Mouse (Mus musculus) neural tube, embryonic 15.5 days (tissue): ENCODE results near the gene P4ha1. TPM values are rescaled to one million over a fixed set of nuclear protein-coding genes. Genes with fewer than 3 reads are reported as not detected.

Source experiments
- ATAC-seq: fragments of 200-750 bp; cut with Nextera tagmentation; 2 replicates; pipeline ENCODE4 v1.8.0; 2017; ENCODE audit warnings: mild to moderate bottlenecking, moderate TSS enrichment, moderate library complexity; ENCODE audit not compliant: low FRiP score
- H3K27ac ChIP-seq: fragments of 300-500 bp; sonication (generic); replicated peaks from 2 replicates; pipeline ENCODE4 v1.5.1; 2015; ENCODE audit warnings: mild to moderate bottlenecking, inconsistent platforms
- H3K27me3 ChIP-seq: fragments of 300-500 bp; sonication (generic); replicated peaks from 2 replicates; pipeline ENCODE4 v1.6.1; 2015; ENCODE audit warnings: inconsistent platforms
- H3K36me3 ChIP-seq: fragments of 300-500 bp; sonication (generic); 2 replicates; pipeline ENCODE4 v1.6.1; 2015; ENCODE audit warnings: inconsistent platforms
- H3K4me1 ChIP-seq: fragments of 300-500 bp; sonication (generic); 2 replicates; pipeline ENCODE4 v1.6.1; 2015; ENCODE audit warnings: inconsistent platforms
- H3K4me2 ChIP-seq: fragments of 300-500 bp; sonication (generic); 2 replicates; pipeline ENCODE4 v1.6.1; 2015; ENCODE audit warnings: inconsistent platforms, mild to moderate bottlenecking, moderate library complexity
- H3K4me3 ChIP-seq: fragments of 300-500 bp; sonication (generic); replicated peaks from 2 replicates; pipeline ENCODE4 v1.5.1; 2015; ENCODE audit warnings: mild to moderate bottlenecking, inconsistent platforms
- H3K9ac ChIP-seq: fragments of 300-500 bp; sonication (generic); replicated peaks from 2 replicates; pipeline ENCODE4 v1.6.1; 2015; ENCODE audit warnings: mild to moderate bottlenecking, inconsistent platforms
- H3K9me3 ChIP-seq: fragments of 300-500 bp; sonication (generic); replicated peaks from 2 replicates; pipeline ENCODE4 v1.6.1; 2016; ENCODE audit warnings: inconsistent platforms
- WGBS: fragments of 180-500 bp; shearing (Covaris S2); methylation state at CpG from one replicate; pipeline ENCODE4 v1.1.7; 2015; ENCODE audit warnings: mixed read lengths; 5-methylcytosine and 5-hydroxymethylcytosine counted together
- polyA plus RNA-seq: library from polyadenylated mRNA; unstranded; fragments of >200 nt; fragmentation: Nextera tagmentation; extraction: Ambion mirVana; gene quantifications from 2 replicates; pipeline ENCODE4 v1.2.1, GENCODE M21; 2015

The P4ha1 gene
- polyA plus RNA-seq, result 31.1 and 36.4 TPM in 2 replicates

DNA sequence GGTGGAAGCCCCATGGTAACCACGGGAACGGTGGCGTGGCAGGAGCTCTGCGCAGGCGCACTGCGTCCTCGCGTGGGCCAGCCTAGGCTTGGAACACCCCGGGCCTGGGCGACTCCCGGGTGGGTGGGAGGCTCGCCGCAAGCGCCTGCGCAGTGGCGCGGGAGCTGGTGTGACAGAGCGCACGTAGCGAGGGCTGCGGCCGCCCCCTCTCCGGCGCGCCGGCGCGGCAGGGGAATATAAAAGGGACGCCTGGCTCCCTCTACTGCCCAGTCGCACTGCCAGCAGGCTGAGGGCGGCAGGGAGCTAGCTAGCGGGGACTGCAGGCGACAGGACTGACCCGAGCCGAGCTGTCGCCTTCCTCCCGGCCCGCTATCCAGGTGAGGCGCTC is at the start of gene P4ha1:
TSS of gene P4ha1 (plus strand) at position 197 of the 388 bp plus-strand sequence.
- peak within 1 kb of the TSS; percentile 74 for H3K9ac ChIP-seq
- under 1% methylated on average over 38 of the region's 39 CpGs for WGBS
- no peaks in the 10 kb centered on the region for H3K36me3 ChIP-seq
- H3K4me1 ChIP-seq, result peaks cover 22% of the 10 kb centered on the region
- peak within 1 kb of the TSS; percentile 64 for H3K4me3 ChIP-seq
- H3K9me3 ChIP-seq, result no peaks in the 10 kb centered on the region
- peak within 1 kb of the TSS; percentile 78 for H3K4me2 ChIP-seq
- H3K27me3 ChIP-seq, result no peaks in the 10 kb centered on the region
- ATAC-seq, result peak; percentile 99
- H3K27ac ChIP-seq, result peak within 1 kb of the TSS; percentile 92

DNA sequence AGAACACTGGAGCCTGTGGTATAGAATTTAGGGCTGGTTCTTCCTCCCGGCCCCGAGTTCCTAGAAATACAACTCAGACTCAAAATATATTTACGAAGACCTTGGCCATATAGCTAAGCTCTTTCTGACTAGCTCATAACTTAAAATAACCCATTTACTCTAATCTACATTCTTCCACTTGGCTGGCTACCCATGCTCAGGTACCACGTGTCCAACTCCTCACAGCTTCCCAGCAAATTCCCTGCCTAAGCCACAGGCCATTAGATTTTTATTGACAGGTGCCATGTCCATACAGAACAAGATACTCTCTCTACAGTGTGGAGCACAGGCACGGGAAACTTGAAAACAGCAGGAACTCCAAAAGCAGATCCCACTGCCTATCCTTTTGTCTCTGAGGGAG is 47.4 kb upstream of the P4ha1 start:
- H3K4me2 ChIP-seq, result no peak overlapping the region
- H3K36me3 ChIP-seq, result no peaks in the 10 kb centered on the region
- no peak overlapping the region for H3K27ac ChIP-seq
- no peaks in the 10 kb centered on the region for H3K4me1 ChIP-seq
- 89% methylated on average over 5 of the region's 5 CpGs for WGBS
- no peak overlapping the region for H3K9ac ChIP-seq
- no peaks in the 10 kb centered on the region for H3K9me3 ChIP-seq
- no peak overlapping the region for H3K4me3 ChIP-seq
- no peaks in the 10 kb centered on the region for H3K27me3 ChIP-seq
- ATAC-seq, result no peak

- WGBS, result 68% methylated on average over 10 of the region's 10 CpGs
These were observed 46.0 kb upstream of the P4ha1 start for GRCm38 (mm10) chr10:59277116-59277515.

GRCm38 (mm10) chr10:59277729-59278475 is 45.2 kb upstream of the P4ha1 start:
- no peak overlapping the region for H3K4me2 ChIP-seq
- H3K36me3 ChIP-seq, result no peaks in the 10 kb centered on the region
- H3K4me3 ChIP-seq, result no peak overlapping the region
- no peak overlapping the region for H3K27ac ChIP-seq
- no peak overlapping the region for H3K9ac ChIP-seq
- 68% methylated on average over 5 of the region's 5 CpGs for WGBS
- H3K27me3 ChIP-seq, result no peaks in the 10 kb centered on the region
- no peaks in the 10 kb centered on the region for H3K4me1 ChIP-seq
- no peaks in the 10 kb centered on the region for H3K9me3 ChIP-seq
- no peak for ATAC-seq

More at GRCm38 (mm10) chr10:59277116-59277515, 46.0 kb upstream of the P4ha1 start:
- Histone ChIP-seq H3K27me3 (no peaks in the 10 kb centered on the region), H3K9me3 (no peaks in the 10 kb centered on the region), H3K9ac (no peak overlapping the region), H3K4me3 (no peak overlapping the region), H3K27ac (no peak overlapping the region), H3K4me2 (no peak overlapping the region), H3K36me3 (no peaks in the 10 kb centered on the region), H3K4me1 (no peaks in the 10 kb centered on the region)
- no peak for ATAC-seq

- Histone ChIP-seq H3K4me3 (no peak overlapping the region), H3K36me3 (no peaks in the 10 kb centered on the region), H3K27me3 (no peaks in the 10 kb centered on the region), H3K9ac (no peak overlapping the region), H3K9me3 (no peaks in the 10 kb centered on the region), H3K27ac (no peak overlapping the region), H3K4me1 (0 out of 2 replicates have a peak, but pooled peaks cover 3% of the 10 kb centered on the region), H3K4me2 (no peak overlapping the region)
- whole genome bisulfite sequencing, result 89% methylated on average over 3 of the region's 3 CpGs
- no peak for ATAC-seq
These were observed 39.9 kb upstream of the P4ha1 start for GRCm38 (mm10) chr10:59283164-59283563.

DNA sequence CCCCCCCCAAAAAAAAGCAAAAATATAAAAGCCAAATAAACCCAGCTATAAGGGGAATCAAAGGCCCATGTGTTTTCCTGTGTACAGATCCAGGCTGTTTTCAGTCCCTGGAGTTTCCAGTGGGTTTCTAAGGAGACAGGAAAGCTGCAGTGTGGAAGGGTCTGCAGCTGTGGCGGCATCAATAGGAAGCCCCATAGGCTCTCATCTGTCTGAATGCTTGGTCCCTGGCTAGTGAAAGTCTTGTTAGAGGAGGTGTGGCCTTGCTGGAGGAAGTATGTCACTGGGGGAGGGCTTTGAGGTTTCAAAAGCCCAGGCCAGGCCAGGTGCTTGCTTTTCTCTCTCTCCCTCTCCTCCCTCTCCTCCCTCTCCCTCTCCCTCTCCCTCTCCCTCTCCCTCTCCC is 39.3 kb upstream of the P4ha1 start:
- no peak overlapping the region for H3K4me3 ChIP-seq
- no peak overlapping the region for H3K4me2 ChIP-seq
- no peaks in the 10 kb centered on the region for H3K36me3 ChIP-seq
- H3K4me1 ChIP-seq, result 0 out of 2 replicates have a peak, but pooled peaks cover 3% of the 10 kb centered on the region
- no peaks in the 10 kb centered on the region for H3K27me3 ChIP-seq
- no peak overlapping the region for H3K9ac ChIP-seq
- 31% methylated on average over 1 of the region's 1 CpGs for WGBS
- H3K27ac ChIP-seq, result no peak overlapping the region
- no peaks in the 10 kb centered on the region for H3K9me3 ChIP-seq
- ATAC-seq, result no peak

- Histone ChIP-seq H3K4me1 (0 out of 2 replicates have a peak, but pooled peaks cover 3% of the 10 kb centered on the region), H3K36me3 (no peaks in the 10 kb centered on the region), H3K9ac (no peak overlapping the region), H3K4me2 (no peak overlapping the region), H3K27ac (no peak overlapping the region), H3K9me3 (no peaks in the 10 kb centered on the region), H3K4me3 (no peak overlapping the region), H3K27me3 (no peaks in the 10 kb centered on the region)
- WGBS, result 72% methylated on average over 5 of the region's 5 CpGs
- ATAC-seq, result no peak
These were observed 37.6 kb upstream of the P4ha1 start for GRCm38 (mm10) chr10:59285530-59285929.

DNA sequence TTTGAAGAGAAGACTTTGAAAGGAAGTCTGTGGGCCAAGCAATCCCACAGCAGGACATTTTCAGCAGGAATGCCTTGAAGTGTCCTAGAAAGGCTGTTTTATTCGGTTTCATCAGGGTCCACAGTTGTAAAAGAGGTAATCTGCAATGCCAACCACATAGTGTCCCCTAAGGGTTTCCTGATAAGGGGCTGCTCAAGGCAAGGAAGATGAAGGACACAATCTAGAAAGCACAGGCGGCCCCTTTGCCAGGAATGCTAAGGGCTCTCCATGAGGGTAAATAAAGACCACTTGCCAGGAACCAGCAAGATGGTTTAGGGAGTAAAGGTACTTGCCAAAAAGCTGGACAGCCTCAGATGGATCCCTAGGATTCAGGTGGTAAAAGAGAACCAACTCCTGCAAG is 35.8 kb upstream of the P4ha1 start:
- H3K4me3 ChIP-seq, result no peak overlapping the region
- H3K27me3 ChIP-seq, result no peaks in the 10 kb centered on the region
- H3K4me1 ChIP-seq, result 0 out of 2 replicates have a peak, but pooled peaks cover 3% of the 10 kb centered on the region
- no peak overlapping the region for H3K27ac ChIP-seq
- H3K9me3 ChIP-seq, result no peaks in the 10 kb centered on the region
- no peak overlapping the region for H3K9ac ChIP-seq
- H3K36me3 ChIP-seq, result no peaks in the 10 kb centered on the region
- 61% methylated on average over 2 of the region's 2 CpGs for WGBS
- no peak for ATAC-seq
- H3K4me2 ChIP-seq, result no peak overlapping the region

DNA sequence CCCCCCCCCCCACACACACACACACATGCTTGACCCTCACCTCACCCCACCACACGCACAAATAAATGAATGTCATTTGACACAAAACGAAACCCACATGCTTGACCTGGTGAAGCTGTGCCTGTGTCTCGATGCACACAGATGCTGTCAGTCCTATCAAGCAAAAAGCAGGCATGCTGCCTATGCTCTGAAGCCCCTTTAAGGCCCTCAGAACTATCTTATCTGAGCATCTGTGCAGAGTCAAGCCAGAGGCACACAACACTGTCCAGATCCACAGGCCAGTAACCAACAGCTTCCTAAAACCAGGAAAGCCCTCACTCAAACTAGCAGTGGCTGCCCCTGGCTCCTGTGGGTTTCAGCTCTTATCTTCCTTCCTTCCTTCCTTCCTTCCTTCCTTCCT is 35.4 kb upstream of the P4ha1 start:
- WGBS, result 72% methylated on average over 3 of the region's 3 CpGs
- H3K27ac ChIP-seq, result no peak overlapping the region
- ATAC-seq, result no peak

GRCm38 (mm10) chr10:59289062-59289461 is 34.0 kb upstream of the P4ha1 start:
- no peaks in the 10 kb centered on the region for H3K36me3 ChIP-seq
- no peak overlapping the region for H3K27ac ChIP-seq
- no peaks in the 10 kb centered on the region for H3K9me3 ChIP-seq
- H3K4me1 ChIP-seq, result 0 out of 2 replicates have a peak, but pooled peaks cover 3% of the 10 kb centered on the region
- ATAC-seq, result no peak
- 62% methylated on average over 8 of the region's 8 CpGs for WGBS
- H3K9ac ChIP-seq, result no peak overlapping the region
- no peaks in the 10 kb centered on the region for H3K27me3 ChIP-seq
- H3K4me2 ChIP-seq, result no peak overlapping the region
- no peak overlapping the region for H3K4me3 ChIP-seq

More for the DNA sequence above, 35.4 kb upstream of the P4ha1 start:
- H3K9me3 ChIP-seq, result no peaks in the 10 kb centered on the region
- H3K36me3 ChIP-seq, result no peaks in the 10 kb centered on the region
- 0 out of 2 replicates have a peak, but pooled peaks cover 3% of the 10 kb centered on the region for H3K4me1 ChIP-seq
- H3K27me3 ChIP-seq, result no peaks in the 10 kb centered on the region
- H3K4me3 ChIP-seq, result no peak overlapping the region
- no peak overlapping the region for H3K4me2 ChIP-seq
- no peak overlapping the region for H3K9ac ChIP-seq

GRCm38 (mm10) chr10:59291536-59291935 is 31.6 kb upstream of the P4ha1 start:
- Histone ChIP-seq H3K4me2 (no peak overlapping the region), H3K9ac (no peak overlapping the region), H3K27me3 (no peaks in the 10 kb centered on the region), H3K4me1 (no peaks in the 10 kb centered on the region), H3K36me3 (no peaks in the 10 kb centered on the region), H3K4me3 (no peak overlapping the region), H3K27ac (no peak overlapping the region), H3K9me3 (no peaks in the 10 kb centered on the region)
- no peak for ATAC-seq
- WGBS, result 64% methylated on average over 3 of the region's 3 CpGs

DNA sequence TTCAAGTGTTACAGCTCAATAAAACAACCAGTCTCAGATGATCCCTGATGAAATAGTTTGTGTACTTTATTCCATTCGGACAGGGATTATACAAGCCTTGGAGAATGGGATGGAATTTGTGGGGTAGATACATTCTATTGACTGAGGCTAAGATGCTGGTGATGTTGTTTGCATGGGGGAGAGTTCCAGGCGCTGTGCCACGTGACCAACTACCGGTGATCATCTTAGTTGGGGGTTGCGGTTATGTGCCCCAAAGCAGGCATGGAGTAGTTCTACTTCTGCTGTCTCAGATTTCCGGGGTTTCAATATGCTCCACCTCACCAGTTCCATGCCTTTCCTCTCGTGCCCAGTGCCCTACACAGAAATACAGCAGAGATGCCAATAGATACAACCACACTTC is 31.0 kb upstream of the P4ha1 start:
- 89% methylated on average over 7 of the region's 7 CpGs for WGBS

More for the DNA sequence above, 31.0 kb upstream of the P4ha1 start:
- no peaks in the 10 kb centered on the region for H3K36me3 ChIP-seq
- ATAC-seq, result no peak
- H3K4me2 ChIP-seq, result no peak overlapping the region
- no peaks in the 10 kb centered on the region for H3K9me3 ChIP-seq
- H3K27ac ChIP-seq, result no peak overlapping the region
- H3K4me1 ChIP-seq, result no peaks in the 10 kb centered on the region
- H3K9ac ChIP-seq, result no peak overlapping the region
- H3K4me3 ChIP-seq, result no peak overlapping the region
- H3K27me3 ChIP-seq, result no peaks in the 10 kb centered on the region
